Mouse (Mus musculus): ENCODE measurements around the gene Rab6b.

GRCm38 (mm10) chr9:103076836-103077531 lies 34.6 kb upstream of the Rab6b start:
- no peak for TF ChIP-seq CTCF (IDR thresholded peaks at IDR 0.05; ENCODE audit: insufficient read depth, low read length)
- peak; percentile 30; the same call in 1 of the 2 replicates for TF ChIP-seq POLR2A (IDR thresholded peaks at IDR 0.05; ENCODE audit: borderline replicate concordance, extremely low read depth, low read depth, low read length)

Data from lung, adult 2 months (tissue).